Mouse (Mus musculus) neural tube, embryonic 15.5 days (tissue): ENCODE measurements around the gene Zswim3. TPM values are rescaled to one million over a fixed set of nuclear protein-coding genes. Genes with fewer than 3 reads are reported as not detected.

Experiments
- ATAC-seq: fragments of 200-750 bp; cut with Nextera tagmentation; 2 replicates; pipeline ENCODE4 v1.8.0; 2017; ENCODE audit warnings: mild to moderate bottlenecking, moderate TSS enrichment, moderate library complexity; ENCODE audit not compliant: low FRiP score
- H3K27ac ChIP-seq: fragments of 300-500 bp; sonication (generic); replicated peaks from 2 replicates; pipeline ENCODE4 v1.5.1; 2015; ENCODE audit warnings: mild to moderate bottlenecking, inconsistent platforms
- H3K27me3 ChIP-seq: fragments of 300-500 bp; sonication (generic); replicated peaks from 2 replicates; pipeline ENCODE4 v1.6.1; 2015; ENCODE audit warnings: inconsistent platforms
- H3K36me3 ChIP-seq: fragments of 300-500 bp; sonication (generic); 2 replicates; pipeline ENCODE4 v1.6.1; 2015; ENCODE audit warnings: inconsistent platforms
- H3K4me1 ChIP-seq: fragments of 300-500 bp; sonication (generic); 2 replicates; pipeline ENCODE4 v1.6.1; 2015; ENCODE audit warnings: inconsistent platforms
- H3K4me2 ChIP-seq: fragments of 300-500 bp; sonication (generic); 2 replicates; pipeline ENCODE4 v1.6.1; 2015; ENCODE audit warnings: inconsistent platforms, mild to moderate bottlenecking, moderate library complexity
- H3K4me3 ChIP-seq: fragments of 300-500 bp; sonication (generic); replicated peaks from 2 replicates; pipeline ENCODE4 v1.5.1; 2015; ENCODE audit warnings: mild to moderate bottlenecking, inconsistent platforms
- H3K9ac ChIP-seq: fragments of 300-500 bp; sonication (generic); replicated peaks from 2 replicates; pipeline ENCODE4 v1.6.1; 2015; ENCODE audit warnings: mild to moderate bottlenecking, inconsistent platforms
- H3K9me3 ChIP-seq: fragments of 300-500 bp; sonication (generic); replicated peaks from 2 replicates; pipeline ENCODE4 v1.6.1; 2016; ENCODE audit warnings: inconsistent platforms
- WGBS: fragments of 180-500 bp; shearing (Covaris S2); methylation state at CpG from one replicate; pipeline ENCODE4 v1.1.7; 2015; ENCODE audit warnings: mixed read lengths; 5-methylcytosine and 5-hydroxymethylcytosine counted together
- polyA plus RNA-seq: library from polyadenylated mRNA; unstranded; fragments of >200 nt; fragmentation: Nextera tagmentation; extraction: Ambion mirVana; gene quantifications from 2 replicates; pipeline ENCODE4 v1.2.1, GENCODE M21; 2015

Gene Zswim3
- polyA plus RNA-seq, result 14.9 and 16.2 TPM in 2 replicates

DNA sequence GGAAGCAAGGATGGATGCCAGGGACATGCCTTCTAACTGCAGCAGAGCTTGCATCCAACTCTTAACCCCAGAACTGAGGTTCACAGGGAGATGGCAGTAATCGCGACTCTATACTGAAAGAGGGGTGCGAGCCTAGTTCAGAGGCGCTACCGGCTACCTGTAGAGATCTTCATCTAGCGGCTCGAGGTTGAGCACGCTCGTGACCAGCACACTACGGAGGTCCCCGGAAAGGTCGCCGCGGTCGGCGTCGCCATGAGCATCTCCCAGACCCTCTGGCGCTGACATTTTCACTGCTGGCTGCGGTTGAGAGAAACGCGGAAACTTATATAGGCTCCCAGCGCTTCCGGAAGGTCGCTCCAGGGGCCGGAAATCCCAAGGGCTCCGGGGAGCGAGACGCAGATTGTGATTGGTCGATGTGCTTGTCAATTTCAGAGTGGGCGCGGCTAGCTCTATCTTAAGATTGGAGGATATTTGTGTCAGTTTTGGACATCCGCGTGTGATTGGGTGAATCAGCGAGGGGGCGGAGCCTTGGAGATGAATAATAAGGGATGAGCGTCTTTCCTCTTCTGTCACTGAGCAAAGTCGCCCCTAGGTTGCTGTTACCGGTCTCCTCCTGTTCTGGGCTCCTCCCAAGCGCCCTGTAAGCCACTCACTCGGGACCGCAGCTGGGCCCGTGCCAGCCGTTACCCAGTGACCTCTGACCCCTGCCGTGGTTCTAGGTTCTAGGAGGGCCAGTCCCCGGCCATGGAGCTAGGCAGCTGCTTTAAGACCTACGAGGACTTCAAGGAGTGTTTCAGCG, at the start of gene Zswim3, which contains the start of gene Acot8:
Gene Zswim3 (plus strand): TSS at position 566 of the 799 bp plus-strand sequence.
Gene Acot8 (minus strand): TSS at position 350 of the 799 bp plus-strand sequence.
- no peaks in the 10 kb centered on the region for H3K27me3 ChIP-seq
- peaks cover 47% of the 10 kb centered on the region for H3K4me1 ChIP-seq
- no peaks in the 10 kb centered on the region for H3K9me3 ChIP-seq

DNA sequence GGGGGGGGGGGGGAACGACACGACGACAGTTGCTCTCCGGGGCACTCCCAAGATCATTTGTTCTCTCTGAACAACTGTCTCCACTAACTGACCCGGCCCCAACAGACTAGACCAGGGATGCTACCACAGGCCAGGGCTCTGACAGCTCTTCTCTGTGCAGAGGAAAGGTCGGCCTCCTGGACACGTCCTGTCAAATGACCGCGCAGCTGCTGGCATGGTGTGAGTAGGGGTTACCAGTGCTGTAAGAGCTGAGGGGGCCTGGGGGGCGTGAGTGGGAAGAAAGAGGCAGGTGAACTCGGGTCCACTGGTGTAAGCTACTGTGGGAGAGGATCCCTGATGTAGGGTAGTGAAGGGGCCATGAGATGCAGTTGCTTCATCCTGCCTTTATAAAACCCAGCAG, 47.1 kb upstream of the Zswim3 start:
- Histone ChIP-seq H3K4me3 (no peak overlapping the region), H3K36me3 (peaks cover 97% of the 10 kb centered on the region), H3K4me2 (no peak overlapping the region), H3K27ac (no peak overlapping the region), H3K9ac (no peak overlapping the region), H3K4me1 (no peaks in the 10 kb centered on the region), H3K27me3 (no peaks in the 10 kb centered on the region), H3K9me3 (no peaks in the 10 kb centered on the region)
- 89% methylated on average over 11 of the region's 11 CpGs for WGBS
- ATAC-seq, result no peak

More for the DNA sequence above, at the start of gene Zswim3, which contains the start of gene Acot8:
- Histone ChIP-seq H3K9ac (peak within 1 kb of the TSS; percentile 86), H3K36me3 (peaks cover 17% of the 10 kb centered on the region), H3K4me3 (peak within 1 kb of the TSS; percentile 96), H3K27ac (peak within 1 kb of the TSS; percentile 91), H3K4me2 (peak within 1 kb of the TSS; percentile 82)
- peak; percentile 97 for ATAC-seq
- WGBS, result under 1% methylated on average over 47 of the region's 47 CpGs

DNA sequence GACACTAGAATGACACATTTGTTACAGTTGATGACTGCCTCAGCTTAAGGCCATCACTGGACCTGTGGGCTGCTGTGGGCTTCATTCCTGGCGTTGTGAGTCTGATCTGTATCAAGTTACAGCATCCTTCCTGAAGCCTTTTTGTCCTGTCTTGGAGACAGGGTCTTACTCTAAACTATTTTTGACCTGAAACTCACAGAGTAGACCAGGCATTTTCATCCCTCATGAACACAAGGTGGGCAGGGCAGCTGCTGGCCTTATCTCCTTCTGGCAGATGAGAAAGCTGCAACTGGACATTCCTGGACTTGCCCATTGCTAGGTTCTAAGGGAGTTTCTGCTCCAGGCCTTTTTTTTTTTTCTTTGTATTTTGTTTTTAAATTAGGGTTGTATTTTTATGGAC, 46.2 kb upstream of the Zswim3 start:
- Histone ChIP-seq H3K27me3 (no peaks in the 10 kb centered on the region), H3K4me1 (no peaks in the 10 kb centered on the region), H3K9ac (no peak overlapping the region), H3K36me3 (peaks cover 100% of the 10 kb centered on the region), H3K4me2 (no peak overlapping the region), H3K4me3 (no peak overlapping the region), H3K27ac (no peak overlapping the region), H3K9me3 (no peaks in the 10 kb centered on the region)
- no peak for ATAC-seq
- WGBS, result 89% methylated on average over 1 of the region's 1 CpGs

DNA sequence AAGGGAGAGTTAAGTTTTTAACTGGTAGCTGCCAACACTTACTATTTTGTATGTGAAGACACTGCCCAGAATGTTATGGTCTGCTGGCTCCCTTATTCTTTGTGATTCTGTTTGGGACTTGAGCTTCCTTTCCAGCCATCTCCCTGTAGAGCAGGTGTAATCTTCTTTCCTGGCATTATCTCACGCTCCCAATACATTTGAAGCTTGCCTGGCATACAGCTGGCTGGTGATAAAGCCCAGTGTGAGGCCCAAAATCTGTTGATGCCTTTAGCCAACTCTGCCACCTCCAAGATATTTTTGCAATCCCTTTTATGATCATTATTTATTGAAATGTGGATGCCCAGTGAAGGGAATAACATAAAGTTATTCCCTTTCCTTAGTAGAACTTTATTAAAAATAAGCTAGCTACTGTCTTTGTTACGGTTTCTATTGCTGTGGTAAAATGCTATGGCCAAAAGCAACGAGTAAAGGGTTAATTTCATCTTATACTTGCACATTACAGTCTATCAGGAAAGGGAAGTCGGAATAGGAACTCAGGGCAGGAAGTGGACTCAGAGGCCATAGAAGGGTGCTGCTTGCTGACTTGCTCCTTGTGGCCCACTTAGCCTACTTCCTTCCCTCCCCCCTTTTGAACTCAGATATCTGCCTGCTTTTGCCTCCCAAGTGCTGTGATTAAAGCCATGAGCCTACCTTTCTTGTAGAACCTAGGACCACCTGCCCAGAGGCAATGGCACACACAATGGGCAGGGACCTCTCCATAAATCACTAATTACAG, 44.7 kb upstream of the Zswim3 start:
- WGBS, result 86% methylated on average over 4 of the region's 4 CpGs
- Histone ChIP-seq H3K36me3 (peaks cover 93% of the 10 kb centered on the region), H3K4me2 (no peak overlapping the region), H3K27ac (no peak overlapping the region), H3K9ac (no peak overlapping the region), H3K27me3 (no peaks in the 10 kb centered on the region), H3K9me3 (no peaks in the 10 kb centered on the region), H3K4me1 (no peaks in the 10 kb centered on the region), H3K4me3 (no peak overlapping the region)
- ATAC-seq, result no peak

DNA sequence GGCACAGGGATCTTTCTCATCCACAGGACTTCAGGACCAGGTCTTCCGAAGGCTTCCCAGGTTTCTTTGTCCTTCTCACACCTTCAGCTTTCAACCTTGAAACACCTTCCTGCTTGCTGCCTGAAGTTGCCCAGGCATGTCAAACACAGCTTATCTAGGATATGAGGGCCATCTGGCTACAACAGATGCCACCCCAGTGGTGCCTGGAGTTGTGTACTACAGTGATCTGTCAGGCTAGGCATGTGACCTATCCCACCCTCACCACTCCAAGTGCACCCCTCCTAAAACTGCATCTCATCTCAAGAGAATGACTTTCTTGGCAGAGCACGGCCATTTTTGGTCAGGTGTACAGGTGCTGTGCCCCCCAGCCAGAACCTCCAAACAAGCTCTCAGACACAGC, 43.4 kb upstream of the Zswim3 start:
- Histone ChIP-seq H3K27me3 (no peaks in the 10 kb centered on the region), H3K36me3 (peaks cover 93% of the 10 kb centered on the region), H3K4me1 (no peaks in the 10 kb centered on the region), H3K9me3 (no peaks in the 10 kb centered on the region), H3K9ac (no peak overlapping the region), H3K4me2 (no peak overlapping the region), H3K4me3 (no peak overlapping the region), H3K27ac (no peak overlapping the region)
- ATAC-seq, result no peak
- WGBS, result 90% methylated on average over 2 of the region's 2 CpGs

DNA sequence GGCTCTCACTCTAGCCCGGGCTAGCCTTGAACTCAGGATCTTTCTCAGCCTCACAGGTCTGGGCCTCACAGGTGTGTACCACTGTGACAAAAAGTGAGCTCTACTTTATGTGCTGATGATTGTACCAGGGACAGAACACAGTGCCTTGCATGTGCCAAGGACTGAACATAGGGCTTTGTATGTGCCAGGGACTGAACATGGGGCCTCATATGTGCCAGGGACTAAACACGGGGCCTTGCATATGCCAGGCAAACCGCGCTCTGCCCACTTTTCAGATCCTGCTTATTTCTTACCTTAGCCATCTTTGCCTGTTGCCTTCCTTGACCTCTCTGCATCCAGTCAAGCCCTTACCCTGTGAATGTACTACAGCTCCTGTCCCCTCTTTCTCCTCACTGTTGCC, 42.9 kb upstream of the Zswim3 start:
- H3K9me3 ChIP-seq, result no peaks in the 10 kb centered on the region
- H3K9ac ChIP-seq, result no peak overlapping the region
- no peaks in the 10 kb centered on the region for H3K4me1 ChIP-seq
- no peak overlapping the region for H3K27ac ChIP-seq
- ATAC-seq, result no peak
- no peak overlapping the region for H3K4me3 ChIP-seq
- peaks cover 93% of the 10 kb centered on the region for H3K36me3 ChIP-seq
- no peaks in the 10 kb centered on the region for H3K27me3 ChIP-seq
- no peak overlapping the region for H3K4me2 ChIP-seq
- 99% methylated on average over 4 of the region's 4 CpGs for WGBS

DNA sequence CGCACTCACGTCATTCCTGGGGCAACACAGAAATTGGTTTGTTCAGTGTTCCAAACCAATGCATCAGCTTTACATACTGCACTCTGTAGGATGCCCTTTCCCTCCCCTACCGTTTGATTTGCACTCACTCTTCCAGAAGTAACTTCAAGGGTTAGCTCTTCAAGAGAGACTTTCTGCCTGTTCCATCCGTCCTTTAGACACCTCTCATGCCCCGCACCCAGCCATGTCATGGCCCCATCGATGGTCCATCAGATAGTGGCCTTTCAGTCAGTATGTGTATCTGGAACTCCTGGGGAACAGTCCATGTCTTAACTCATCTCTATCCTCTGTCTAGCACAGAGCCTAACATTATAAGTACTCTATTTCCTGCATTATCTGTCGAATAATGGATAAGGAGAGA, 42.3 kb upstream of the Zswim3 start:
- no peak for ATAC-seq
- WGBS, result 92% methylated on average over 7 of the region's 7 CpGs
- no peak overlapping the region for H3K9ac ChIP-seq

DNA sequence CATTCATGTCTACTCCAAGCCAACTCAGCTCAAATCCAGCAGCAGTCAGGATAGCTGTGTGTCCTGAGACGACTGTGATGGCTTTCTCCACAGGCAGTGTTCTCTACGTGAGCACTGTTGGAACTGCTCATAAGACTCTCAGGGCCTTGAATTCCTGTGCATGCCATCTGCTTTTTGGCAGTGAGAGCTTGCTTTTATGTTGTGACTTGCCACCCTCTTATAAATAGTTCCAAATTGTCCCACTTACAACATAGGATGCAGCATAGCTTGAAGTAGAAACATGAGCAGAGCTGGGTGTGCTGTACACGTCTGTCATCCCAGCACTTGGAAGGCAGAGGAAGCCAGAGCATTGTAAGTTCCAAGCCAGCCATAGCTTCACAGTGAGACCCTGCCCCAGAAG, 39.1 kb upstream of the Zswim3 start:
- no peaks in the 10 kb centered on the region for H3K9me3 ChIP-seq
- H3K27me3 ChIP-seq, result no peaks in the 10 kb centered on the region
- H3K27ac ChIP-seq, result no peak overlapping the region
- no peak overlapping the region for H3K4me2 ChIP-seq
- ATAC-seq, result no peak
- 81% methylated on average over 3 of the region's 3 CpGs for WGBS
- no peak overlapping the region for H3K9ac ChIP-seq
- H3K4me1 ChIP-seq, result peaks cover 10% of the 10 kb centered on the region
- no peak overlapping the region for H3K4me3 ChIP-seq
- H3K36me3 ChIP-seq, result peaks cover 69% of the 10 kb centered on the region

More for the DNA sequence above, 42.3 kb upstream of the Zswim3 start:
- no peak overlapping the region for H3K27ac ChIP-seq
- peaks cover 93% of the 10 kb centered on the region for H3K36me3 ChIP-seq
- no peak overlapping the region for H3K4me3 ChIP-seq
- no peaks in the 10 kb centered on the region for H3K27me3 ChIP-seq
- no peak overlapping the region for H3K4me2 ChIP-seq
- H3K4me1 ChIP-seq, result no peaks in the 10 kb centered on the region
- H3K9me3 ChIP-seq, result no peaks in the 10 kb centered on the region

DNA sequence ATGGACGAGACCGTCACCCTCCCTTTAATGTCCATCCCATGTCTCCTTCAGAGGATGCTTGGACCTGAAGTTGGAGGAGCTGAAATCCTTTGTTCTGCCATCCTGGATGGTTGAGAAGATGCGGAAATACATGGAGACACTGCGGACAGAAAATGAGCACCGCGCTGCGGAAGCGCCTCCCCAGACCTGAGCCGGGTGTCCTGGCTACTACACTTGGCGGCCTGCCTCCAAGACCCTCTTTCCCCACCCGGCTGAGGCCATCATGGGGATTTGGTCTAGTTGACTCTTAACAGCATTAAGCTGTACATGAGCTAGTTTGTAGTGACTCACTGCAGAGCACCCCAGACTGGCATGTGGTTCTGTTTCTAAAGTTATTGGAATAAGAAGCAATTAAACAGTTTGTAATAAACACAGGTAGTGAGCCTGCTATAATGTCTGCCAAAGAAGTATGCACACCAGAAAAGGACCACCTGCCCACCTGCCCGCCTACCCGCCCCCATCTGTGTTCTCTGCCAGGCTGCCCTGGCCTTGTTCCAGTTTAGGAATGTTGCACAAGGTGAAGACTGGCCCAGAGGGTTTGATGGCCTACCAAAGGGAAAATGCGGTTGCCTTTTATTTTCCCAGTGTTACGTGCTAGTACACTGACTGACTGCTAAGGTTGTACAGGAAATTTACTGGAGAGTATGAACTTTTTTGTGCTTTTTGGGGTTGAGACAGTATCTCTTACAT, 36.9 kb upstream of the Zswim3 start:
- H3K27ac ChIP-seq, result no peak overlapping the region
- peaks cover 47% of the 10 kb centered on the region for H3K36me3 ChIP-seq
- WGBS, result 95% methylated on average over 15 of the region's 15 CpGs

DNA sequence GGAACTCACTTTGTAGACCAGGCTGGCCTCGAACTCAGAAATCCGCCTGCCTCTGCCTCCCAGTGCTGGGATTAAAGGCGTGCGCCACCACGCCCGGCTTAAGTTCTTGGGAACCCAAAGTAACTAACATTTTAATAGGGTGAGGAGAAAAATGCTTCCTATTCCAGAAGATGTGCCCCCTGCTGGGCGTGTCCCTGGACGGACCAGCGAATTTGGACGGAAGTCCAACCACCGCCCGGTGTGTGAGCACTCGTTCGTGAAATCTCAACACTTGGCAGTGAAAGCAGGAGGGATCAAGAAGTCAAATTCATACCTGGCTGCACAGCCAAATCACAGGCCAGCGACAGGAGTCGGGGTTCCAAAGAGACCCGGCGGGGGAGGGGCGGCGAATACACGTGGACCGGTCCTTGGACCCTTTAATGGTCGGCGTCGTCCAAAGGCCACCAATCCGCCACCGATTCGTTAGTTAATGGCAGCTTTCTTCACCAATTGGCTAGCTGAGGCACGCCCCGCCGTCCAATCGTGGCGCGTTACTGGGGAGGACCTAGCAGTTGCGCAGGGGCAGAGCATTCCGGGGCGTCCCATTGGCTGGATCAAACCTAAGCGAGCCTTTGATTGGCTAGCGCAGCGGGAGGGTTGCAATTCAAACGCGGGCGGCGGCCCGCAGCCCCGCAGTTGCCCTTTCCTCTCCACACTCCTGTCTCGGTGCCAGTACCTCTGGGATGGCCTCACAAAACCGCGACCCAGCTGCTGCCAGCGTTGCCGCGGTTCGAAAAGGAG, 35.5 kb upstream of the Zswim3 start, which contains the start of gene Ube2c:
Gene Ube2c (plus strand): TSS at position 641 of the 780 bp plus-strand sequence.
- H3K27ac ChIP-seq, result peak within 1 kb of the TSS; percentile 56
- peak within 1 kb of the TSS; percentile 77 for H3K4me2 ChIP-seq
- peak; percentile 100 for ATAC-seq
- H3K36me3 ChIP-seq, result peaks cover 38% of the 10 kb centered on the region
- no peaks in the 10 kb centered on the region for H3K9me3 ChIP-seq
- peak within 1 kb of the TSS; percentile 37 for H3K9ac ChIP-seq
- H3K4me3 ChIP-seq, result peak within 1 kb of the TSS; percentile 53
- H3K27me3 ChIP-seq, result no peaks in the 10 kb centered on the region
- WGBS, result 2% methylated on average over 52 of the region's 53 CpGs
- peaks cover 10% of the 10 kb centered on the region for H3K4me1 ChIP-seq

More for the DNA sequence above, 36.9 kb upstream of the Zswim3 start:
- no peak overlapping the region for H3K4me3 ChIP-seq
- H3K27me3 ChIP-seq, result no peaks in the 10 kb centered on the region
- no peak overlapping the region for H3K9ac ChIP-seq
- H3K4me1 ChIP-seq, result peaks cover 10% of the 10 kb centered on the region
- H3K9me3 ChIP-seq, result no peaks in the 10 kb centered on the region
- no peak for ATAC-seq
- H3K4me2 ChIP-seq, result no peak overlapping the region

DNA sequence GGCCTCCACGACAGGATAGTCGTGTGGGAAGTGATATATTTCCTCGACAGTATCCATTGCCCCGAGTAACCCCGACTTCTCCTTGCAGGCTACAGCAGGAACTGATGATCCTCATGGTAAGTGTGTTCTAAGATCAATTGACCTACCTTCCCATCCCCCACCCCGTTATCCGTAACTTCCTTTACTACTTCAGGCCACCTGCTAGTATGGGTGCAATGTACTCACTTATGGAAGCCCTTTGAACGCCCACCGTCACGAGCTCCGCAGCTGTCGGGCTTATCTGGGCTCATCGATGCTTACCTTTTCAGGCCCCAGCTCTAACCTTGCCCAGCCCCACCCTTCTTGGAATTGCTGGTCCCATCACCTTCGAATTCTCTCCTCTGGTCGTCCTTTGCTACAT, 34.6 kb upstream of the Zswim3 start:
- H3K27me3 ChIP-seq, result no peaks in the 10 kb centered on the region
- ATAC-seq, result no peak
- peaks cover 31% of the 10 kb centered on the region for H3K36me3 ChIP-seq
- peak overlapping the region; percentile 77 for H3K4me2 ChIP-seq
- 3% methylated on average over 15 of the region's 15 CpGs for WGBS
- H3K9ac ChIP-seq, result peak overlapping the region; percentile 37; the same call in 1 of the 2 replicates
- peak overlapping the region; percentile 53 for H3K4me3 ChIP-seq
- H3K27ac ChIP-seq, result no peak overlapping the region
- peaks cover 10% of the 10 kb centered on the region for H3K4me1 ChIP-seq
- no peaks in the 10 kb centered on the region for H3K9me3 ChIP-seq
